Mouse (Mus musculus) embryonic facial prominence, embryonic 14.5 days (tissue): ENCODE measurements around the gene Usp9x. TPM values are rescaled to one million over a fixed set of nuclear protein-coding genes. Genes with fewer than 3 reads are reported as not detected.

Experiments used
- ATAC-seq: fragments of 200-750 bp; cut with Nextera tagmentation; 2 replicates; pipeline ENCODE4 v1.8.0; 2017; ENCODE audit warnings: low read depth, moderate number of reproducible peaks, moderate TSS enrichment
- DNase-seq: peaks from one replicate; pipeline ENCODE4 v3.0.0-alpha.2; 2015; ENCODE audit warnings: low spot score
- H3K27ac ChIP-seq: fragments of 300-500 bp; sonication (generic); replicated peaks from 2 replicates; pipeline ENCODE4 v1.5.1; 2014; ENCODE audit warnings: low read depth, mild to moderate bottlenecking, low read length, moderate library complexity
- H3K27me3 ChIP-seq: fragments of 300-500 bp; sonication (generic); replicated peaks from 2 replicates; pipeline ENCODE4 v1.6.1; 2014; ENCODE audit warnings: low read length; ENCODE audit not compliant: control insufficient read depth, insufficient read depth
- H3K36me3 ChIP-seq: fragments of 300-500 bp; sonication (generic); 2 replicates; pipeline ENCODE4 v1.6.1; 2014; ENCODE audit warnings: low read length, mixed read lengths; ENCODE audit not compliant: control insufficient read depth, insufficient read depth
- H3K4me1 ChIP-seq: fragments of 300-500 bp; sonication (generic); 2 replicates; pipeline ENCODE4 v1.6.1; 2014; ENCODE audit warnings: antibody characterized with exemption, low read length; ENCODE audit not compliant: control insufficient read depth, insufficient read depth
- H3K4me2 ChIP-seq: fragments of 300-500 bp; sonication (generic); 2 replicates; pipeline ENCODE4 v1.6.1; 2014; ENCODE audit warnings: low read depth, mild to moderate bottlenecking, low read length, moderate library complexity, mixed read lengths
- H3K4me3 ChIP-seq: fragments of 300-500 bp; sonication (generic); 2 replicates; pipeline ENCODE4 v1.5.1; 2014; ENCODE audit warnings: low read depth, mild to moderate bottlenecking, low read length
- H3K9ac ChIP-seq: fragments of 300-500 bp; sonication (generic); 2 replicates; pipeline ENCODE4 v1.6.1; 2014; ENCODE audit warnings: low read depth, mild to moderate bottlenecking, low read length, moderate library complexity, mixed read lengths
- H3K9me3 ChIP-seq: fragments of 300-500 bp; sonication (generic); 2 replicates; pipeline ENCODE4 v1.6.1; 2016; ENCODE audit warnings: low read length; ENCODE audit not compliant: control insufficient read depth
- WGBS: fragments of 180-500 bp; shearing (Covaris S2); extraction: QIAGEN DNeasy Blood & Tissue Kit; methylation state at CpG from one replicate; pipeline ENCODE4 v1.1.7; 2014; 5-methylcytosine and 5-hydroxymethylcytosine counted together
- polyA plus RNA-seq: library from polyadenylated mRNA; unstranded; fragments of >200 nt; fragmentation: Nextera tagmentation; extraction: Ambion mirVana; gene quantifications from 2 replicates; pipeline ENCODE4 v1.2.1, GENCODE M21; 2014

Gene Usp9x
- polyA plus RNA-seq, 1 experiment from 2014 or later = 54.5 TPM

DNA sequence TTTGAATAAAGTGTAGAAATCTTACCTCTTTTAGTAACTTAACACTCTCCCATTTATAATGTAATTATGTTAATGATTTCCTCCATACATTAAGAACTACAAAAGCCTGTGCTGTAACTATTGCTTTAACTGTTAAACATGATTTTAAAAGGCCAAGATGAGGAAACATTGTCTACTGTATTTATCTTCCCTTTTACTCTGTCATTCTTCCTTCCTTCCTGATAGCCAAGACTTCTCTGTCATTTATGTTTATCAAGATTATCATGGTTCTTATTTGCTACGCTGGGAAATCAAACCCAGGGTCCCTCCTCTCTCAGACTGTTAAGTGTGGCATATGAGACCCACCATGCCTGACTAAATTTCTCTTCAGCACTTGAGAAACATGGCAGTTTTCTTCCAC is 30.9 kb upstream of the Usp9x start:
- no peak for ATAC-seq
- H3K9me3 ChIP-seq = no peaks in the 10 kb centered on the region
- H3K27ac ChIP-seq = no peak overlapping the region
- H3K27me3 ChIP-seq = peaks cover 19% of the 10 kb centered on the region
- no peak overlapping the region for H3K4me3 ChIP-seq
- H3K36me3 ChIP-seq = no peaks in the 10 kb centered on the region
- no peak for DNase-seq
- no peak overlapping the region for H3K9ac ChIP-seq
- H3K4me1 ChIP-seq = no peaks in the 10 kb centered on the region
- WGBS = 52% methylated on average over 1 of the region's 1 CpGs
- H3K4me2 ChIP-seq = no peak overlapping the region

DNA sequence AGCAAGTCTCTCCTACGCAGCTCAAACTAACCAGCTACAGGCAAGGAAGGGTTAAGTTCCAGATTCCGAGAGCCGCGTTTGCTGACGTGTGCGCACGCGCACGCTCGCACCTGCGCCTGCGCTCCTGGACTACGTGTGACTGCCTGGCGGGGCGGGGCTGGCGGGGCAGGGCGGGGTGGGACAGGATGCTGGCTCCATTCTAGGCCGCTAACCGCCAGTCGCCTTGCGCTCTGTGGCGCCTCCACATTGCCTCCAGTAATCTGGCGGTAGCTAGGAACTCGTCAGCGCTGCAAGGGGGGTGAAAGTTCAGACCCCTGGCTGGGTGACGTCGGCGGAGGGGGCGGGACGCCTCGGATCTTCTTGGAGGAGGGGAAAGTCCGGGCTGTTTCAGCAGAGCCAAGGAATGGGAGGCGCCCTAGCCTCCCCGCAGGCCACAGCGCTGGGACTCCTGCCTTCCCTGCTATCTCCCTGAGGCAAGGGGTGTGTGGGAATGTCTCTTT is 29.6 kb upstream of the Usp9x start:
- peak overlapping the region; percentile 69 for H3K9ac ChIP-seq
- WGBS = 10% methylated on average over 29 of the region's 35 CpGs
- peak overlapping the region; percentile 44 for H3K4me3 ChIP-seq

DNA sequence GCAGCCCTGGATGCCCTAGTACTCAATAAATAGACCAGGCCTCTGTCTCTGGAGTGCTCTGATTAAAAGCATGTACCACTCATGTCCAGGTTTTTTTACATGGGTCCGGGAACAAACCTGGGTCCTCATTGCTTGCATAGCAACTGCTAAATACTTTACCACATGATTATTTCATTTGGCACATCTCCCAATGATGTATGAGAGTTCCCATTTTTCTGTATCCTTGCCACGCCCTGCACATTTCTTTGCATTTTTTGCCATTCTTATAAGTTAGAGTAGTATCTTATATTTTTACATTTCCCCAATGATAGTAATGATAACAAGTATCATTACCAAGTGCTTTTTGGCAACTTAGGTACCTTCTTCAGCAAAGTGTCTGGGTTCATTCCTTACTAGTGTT is 27.5 kb upstream of the Usp9x start:
- DNase-seq (no peak), ATAC-seq (no peak)
- H3K36me3 ChIP-seq = no peaks in the 10 kb centered on the region
- no peak overlapping the region for H3K4me2 ChIP-seq
- H3K9ac ChIP-seq = no peak overlapping the region
- WGBS = 85% methylated on average over 2 of the region's 2 CpGs
- H3K9me3 ChIP-seq = no peaks in the 10 kb centered on the region
- H3K27me3 ChIP-seq = peaks cover 26% of the 10 kb centered on the region
- no peak overlapping the region for H3K4me3 ChIP-seq
- H3K4me1 ChIP-seq = no peaks in the 10 kb centered on the region; the same call in 1 of the 2 replicates
- no peak overlapping the region for H3K27ac ChIP-seq

More for the DNA sequence above, 29.6 kb upstream of the Usp9x start:
- no peaks in the 10 kb centered on the region for H3K4me1 ChIP-seq
- ATAC-seq (peak; percentile 99), DNase-seq (peak; percentile 97)
- peak overlapping the region; percentile 93 for H3K27ac ChIP-seq
- no peaks in the 10 kb centered on the region for H3K36me3 ChIP-seq
- peak overlapping the region; percentile 58 for H3K4me2 ChIP-seq
- peaks cover 19% of the 10 kb centered on the region for H3K27me3 ChIP-seq
- no peaks in the 10 kb centered on the region for H3K9me3 ChIP-seq

DNA sequence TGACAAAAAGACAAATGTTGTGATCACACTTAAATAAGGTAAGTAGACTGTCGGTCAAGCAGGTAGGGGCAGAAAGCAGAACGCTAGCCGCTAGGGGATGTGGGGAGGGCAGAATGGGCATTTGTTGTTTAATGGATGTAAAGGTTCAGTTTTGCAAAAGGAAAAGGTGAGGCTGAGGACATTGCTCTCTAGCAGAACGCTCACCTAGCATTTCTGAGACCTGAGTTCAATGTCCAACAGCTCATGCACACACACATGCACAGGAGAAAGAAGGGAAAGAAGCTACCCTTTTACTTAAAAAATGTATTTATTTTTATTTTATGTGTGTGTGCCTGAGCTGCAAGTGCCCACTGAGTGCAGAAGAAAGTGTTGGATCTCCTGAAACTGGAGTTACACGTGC is 26.6 kb upstream of the Usp9x start:
- no peak overlapping the region for H3K4me3 ChIP-seq
- no peak overlapping the region for H3K27ac ChIP-seq
- ATAC-seq = no peak
- no peaks in the 10 kb centered on the region for H3K9me3 ChIP-seq
- no peak overlapping the region for H3K4me2 ChIP-seq
- WGBS = 77% methylated on average over 5 of the region's 5 CpGs
- H3K4me1 ChIP-seq = no peaks in the 10 kb centered on the region; the same call in 1 of the 2 replicates
- no peaks in the 10 kb centered on the region for H3K36me3 ChIP-seq
- no peak for DNase-seq
- H3K27me3 ChIP-seq = peaks cover 29% of the 10 kb centered on the region
- no peak overlapping the region for H3K9ac ChIP-seq

DNA sequence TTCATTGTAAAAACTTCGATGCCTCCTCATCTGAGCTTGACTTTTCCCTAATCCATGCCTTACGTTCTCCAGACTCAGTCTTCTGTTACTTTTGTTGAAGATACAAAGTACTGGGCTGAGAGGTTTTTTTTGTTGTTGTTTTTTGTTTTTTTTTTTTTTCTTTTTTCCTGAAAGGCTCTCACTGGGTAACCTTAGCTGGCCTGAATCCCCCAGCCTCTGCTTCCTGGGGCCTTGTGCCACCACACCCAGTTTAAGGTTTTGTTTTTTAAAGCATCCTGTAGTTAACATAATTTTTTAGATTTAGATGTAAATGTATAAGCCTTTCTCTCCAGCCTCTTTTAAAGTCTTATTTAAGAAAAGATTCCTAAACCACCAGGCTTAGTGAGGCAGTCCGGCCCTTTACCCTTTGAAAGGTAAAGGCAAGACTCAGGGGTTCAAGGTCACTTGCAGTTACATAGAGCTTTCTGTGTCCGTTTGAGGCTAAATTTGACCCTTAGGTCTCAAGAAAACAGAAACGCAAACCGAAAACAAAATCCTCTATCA is 24.3 kb upstream of the Usp9x start:
- H3K9ac ChIP-seq = no peak overlapping the region
- H3K9me3 ChIP-seq = no peaks in the 10 kb centered on the region
- ATAC-seq = no peak
- no peak for DNase-seq
- H3K4me3 ChIP-seq = no peak overlapping the region
- H3K27ac ChIP-seq = no peak overlapping the region; the same call in 1 of the 2 replicates
- 31% methylated on average over 6 of the region's 6 CpGs for WGBS
- H3K4me2 ChIP-seq = peak overlapping the region; percentile 45
- H3K27me3 ChIP-seq = peaks cover 25% of the 10 kb centered on the region
- H3K36me3 ChIP-seq = no peaks in the 10 kb centered on the region
- no peaks in the 10 kb centered on the region; the same call in 1 of the 2 replicates for H3K4me1 ChIP-seq

DNA sequence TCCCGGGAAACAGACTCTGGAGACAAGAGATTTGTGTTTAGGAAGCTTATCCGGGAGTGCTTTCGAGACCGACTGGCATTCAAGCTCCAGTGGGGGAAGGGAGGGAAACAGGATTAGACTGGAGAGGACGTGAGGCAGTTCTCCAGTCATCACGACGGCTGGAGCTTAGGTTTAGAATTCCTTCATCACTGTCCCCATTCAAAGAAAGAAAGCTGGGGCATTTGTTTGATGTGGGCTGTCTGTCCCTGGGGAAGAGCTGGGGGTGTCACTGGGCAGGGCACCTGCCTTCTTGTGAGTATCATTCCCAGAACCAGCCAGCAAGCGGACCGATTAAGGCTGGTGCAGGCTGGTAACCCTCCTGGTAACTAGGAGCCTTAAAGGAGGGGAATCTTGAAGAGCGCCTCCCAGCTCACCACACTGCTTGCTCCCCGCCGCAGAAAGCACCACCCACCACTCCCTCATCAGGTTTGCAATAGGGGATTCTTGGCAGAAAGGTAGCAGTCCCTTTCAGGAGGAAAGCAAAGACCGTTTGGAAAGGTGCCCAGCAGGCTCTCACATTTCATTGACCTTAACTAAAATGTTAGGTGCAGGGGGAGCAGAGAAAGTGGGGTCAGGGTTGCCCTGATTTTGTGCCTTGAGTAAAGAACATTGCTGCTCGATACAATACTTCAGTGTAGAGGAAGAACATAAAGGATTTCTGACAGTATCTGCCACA is 23.5 kb upstream of the Usp9x start:
- Histone ChIP-seq H3K9ac (peak overlapping the region; percentile 35), H3K36me3 (no peaks in the 10 kb centered on the region), H3K27me3 (peaks cover 18% of the 10 kb centered on the region), H3K4me1 (no peaks in the 10 kb centered on the region; the same call in 1 of the 2 replicates), H3K9me3 (no peaks in the 10 kb centered on the region), H3K27ac (no peak overlapping the region; the same call in 1 of the 2 replicates), H3K4me2 (peak overlapping the region; percentile 45), H3K4me3 (peak overlapping the region; percentile 11)
- 17% methylated on average over 14 of the region's 14 CpGs for WGBS
- DNase-seq = peak; percentile 68
- peak; percentile 88 for ATAC-seq

DNA sequence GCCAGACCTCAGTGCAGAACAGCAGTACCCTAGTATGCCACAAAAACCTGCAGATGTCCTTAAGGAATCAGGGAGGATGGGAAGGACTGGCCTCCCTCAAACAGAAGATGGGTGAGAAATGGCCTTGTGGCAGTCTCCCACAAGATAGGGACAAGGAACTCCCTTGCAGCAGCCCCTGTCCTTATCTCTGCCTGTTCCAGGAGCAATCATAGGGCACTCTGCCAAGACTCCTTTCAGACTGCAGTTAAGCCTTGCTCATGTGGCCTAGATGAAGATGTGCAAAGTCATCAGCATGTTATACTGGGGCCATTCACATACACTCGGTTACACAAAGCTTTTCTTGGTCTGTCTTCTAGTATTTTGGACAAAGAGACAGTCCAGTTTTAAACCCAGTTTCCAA is 16.7 kb upstream of the Usp9x start:
- no peaks in the 10 kb centered on the region for H3K9me3 ChIP-seq
- DNase-seq = no peak
- ATAC-seq = no peak
- H3K4me2 ChIP-seq = no peak overlapping the region
- WGBS = 93% methylated on average over 1 of the region's 1 CpGs
- H3K4me1 ChIP-seq = no peaks in the 10 kb centered on the region
- no peak overlapping the region for H3K27ac ChIP-seq
- no peak overlapping the region for H3K4me3 ChIP-seq
- H3K36me3 ChIP-seq = no peaks in the 10 kb centered on the region
- H3K27me3 ChIP-seq = 0 out of 2 replicates have a peak, but pooled peaks cover 3% of the 10 kb centered on the region
- H3K9ac ChIP-seq = no peak overlapping the region

DNA sequence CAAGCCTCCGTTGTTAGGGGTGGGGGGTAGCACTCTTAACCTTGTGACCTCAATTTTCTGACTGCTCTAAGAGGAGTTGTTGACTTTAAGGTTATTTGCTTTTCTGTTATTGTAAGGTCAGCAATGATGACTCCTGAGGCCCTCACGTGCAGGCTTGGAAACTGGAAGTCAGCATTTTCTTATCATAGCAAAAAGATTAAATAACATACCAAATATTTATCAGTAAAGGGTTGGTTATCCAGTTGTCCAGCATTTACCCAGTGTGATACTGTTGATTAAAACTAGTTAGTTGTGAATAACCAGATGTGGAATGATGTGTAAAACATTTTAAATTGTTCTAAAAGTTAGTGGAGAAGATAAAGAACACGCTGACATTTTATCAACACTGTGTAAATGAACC is 9.3 kb upstream of the Usp9x start:
- H3K9ac ChIP-seq = no peak overlapping the region
- 46% methylated on average over 3 of the region's 3 CpGs for WGBS
- H3K4me1 ChIP-seq = no peaks in the 10 kb centered on the region
- no peak overlapping the region for H3K4me2 ChIP-seq
- DNase-seq (no peak), ATAC-seq (no peak)
- H3K9me3 ChIP-seq = no peaks in the 10 kb centered on the region
- no peaks in the 10 kb centered on the region for H3K36me3 ChIP-seq
- peaks cover 1% of the 10 kb centered on the region; the same call in 1 of the 2 replicates for H3K27me3 ChIP-seq
- H3K4me3 ChIP-seq = no peak overlapping the region
- H3K27ac ChIP-seq = no peak overlapping the region
